Mouse (Mus musculus): ENCODE results near the gene Rassf3.

The Rassf3 gene

GRCm38 (mm10) chr10:121430764-121431540 is 45.2 kb downstream of the Rassf3 start:
- no peak for DNase-seq (ENCODE audit: extremely low spot score, low spot score)

DNA sequence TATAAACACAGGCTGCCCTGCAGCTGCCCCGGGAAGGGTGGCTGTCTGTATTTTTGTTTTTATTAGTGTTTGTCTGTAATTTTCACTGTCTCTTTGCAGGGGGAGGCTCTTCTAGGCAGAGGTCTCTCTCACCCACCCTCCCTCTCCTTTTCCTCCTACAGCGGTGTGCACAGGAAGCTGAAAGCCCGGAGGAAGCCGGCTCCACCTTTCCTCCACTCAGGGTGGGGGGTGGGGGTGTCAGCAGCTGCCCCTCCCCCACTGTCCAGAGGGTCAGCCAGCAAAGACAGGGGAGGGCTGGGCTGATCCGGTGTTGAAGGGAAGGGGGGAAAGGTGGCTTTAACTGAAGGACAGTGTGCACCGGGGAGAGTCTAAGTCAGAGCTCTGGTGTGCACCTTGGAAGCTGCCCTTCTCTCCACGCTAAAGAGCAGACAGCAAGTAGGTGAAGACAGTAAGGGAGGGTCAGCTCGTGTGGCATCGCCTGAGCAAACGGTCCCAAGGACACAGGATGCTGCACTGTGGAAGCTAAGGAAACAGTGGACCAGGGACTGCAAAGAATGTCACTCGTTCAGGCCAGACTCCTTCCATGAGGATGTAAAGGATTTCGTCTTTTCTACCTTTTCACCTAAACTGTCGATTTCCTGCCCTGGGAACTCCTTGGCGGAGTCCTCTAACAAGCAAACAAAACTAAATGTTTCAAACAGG is 46.0 kb downstream of the Rassf3 start:
- DNase-seq (ENCODE audit: extremely low spot score, low spot score), result no peak

DNA sequence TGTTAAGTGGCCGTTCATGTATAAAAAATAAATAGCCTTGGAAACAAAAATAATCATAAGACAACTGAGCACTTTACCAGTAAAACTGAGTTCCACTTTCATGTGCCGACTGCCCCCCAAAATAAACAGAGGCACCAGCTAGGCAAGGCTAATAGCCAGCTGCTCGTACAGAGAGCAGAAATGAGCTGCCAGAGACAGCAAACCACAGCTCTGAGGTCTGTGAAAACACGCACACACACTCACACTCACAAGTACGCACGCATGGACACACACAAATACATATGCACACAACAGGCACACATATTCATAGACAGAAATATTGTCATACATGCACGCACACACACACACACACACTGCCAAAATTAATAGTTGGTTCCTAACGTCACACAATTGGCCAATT is 46.6 kb downstream of the Rassf3 start:
- no peak for DNase-seq (ENCODE audit: extremely low spot score, low spot score)

DNA sequence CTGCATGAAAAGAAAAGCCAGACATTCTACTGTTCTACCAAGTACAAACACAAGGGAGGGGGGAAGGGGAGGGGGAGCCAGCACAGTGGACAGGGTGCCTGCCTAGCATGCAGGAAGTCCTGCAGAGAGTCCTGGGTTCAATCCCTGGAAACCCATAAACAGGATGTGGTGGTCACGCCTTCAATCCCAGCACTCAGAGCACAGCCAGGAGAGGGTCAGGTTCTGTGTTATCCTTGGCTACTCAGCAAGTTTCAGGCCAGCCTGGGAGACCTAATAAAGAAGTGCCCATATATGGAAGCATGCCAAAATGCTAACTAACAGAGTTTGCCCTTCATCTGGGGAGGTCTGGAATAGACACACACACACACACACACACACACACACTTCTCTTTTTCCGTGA is 47.1 kb downstream of the Rassf3 start:
- DNase-seq (ENCODE audit: extremely low spot score, low spot score), result no peak

GRCm38 (mm10) chr10:121428011-121428711 is 48.0 kb downstream of the Rassf3 start:
- DNase-seq (ENCODE audit: extremely low spot score, low spot score), result no peak

GRCm38 (mm10) chr10:121427136-121427535 is 49.0 kb downstream of the Rassf3 start:
- DNase-seq (ENCODE audit: extremely low spot score, low spot score), result no peak

DNA sequence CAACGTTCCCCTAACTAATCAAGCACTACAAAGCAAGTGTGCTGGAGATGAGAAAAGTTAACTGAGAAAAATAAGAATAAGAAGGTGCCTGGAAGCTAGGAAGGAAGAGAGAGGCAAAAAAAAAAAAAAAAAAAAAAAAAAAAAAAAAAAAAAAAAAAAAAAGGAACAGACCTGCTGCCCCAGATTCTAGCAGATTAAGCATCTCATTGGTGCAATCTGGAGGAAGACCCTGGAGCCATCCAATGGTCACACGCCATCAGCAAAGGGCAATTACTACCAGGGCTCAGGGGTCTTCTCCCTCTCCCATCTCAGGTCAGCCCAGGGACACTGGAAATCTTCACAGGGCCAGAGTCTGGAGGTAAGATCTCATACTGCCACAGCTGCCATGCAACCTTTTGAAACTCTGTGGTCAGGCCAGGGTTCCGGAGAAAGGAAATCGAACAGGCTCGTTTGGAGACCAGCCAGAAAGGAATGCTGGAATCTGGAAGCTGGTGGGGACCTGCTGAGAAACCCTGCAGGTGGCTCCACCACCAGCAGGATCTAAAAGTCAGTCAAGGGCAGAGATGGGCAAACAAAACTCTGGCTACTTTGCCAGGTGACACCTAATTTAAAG is 49.6 kb downstream of the Rassf3 start:
- DNase-seq (ENCODE audit: extremely low spot score, low spot score), result no peak

DNA sequence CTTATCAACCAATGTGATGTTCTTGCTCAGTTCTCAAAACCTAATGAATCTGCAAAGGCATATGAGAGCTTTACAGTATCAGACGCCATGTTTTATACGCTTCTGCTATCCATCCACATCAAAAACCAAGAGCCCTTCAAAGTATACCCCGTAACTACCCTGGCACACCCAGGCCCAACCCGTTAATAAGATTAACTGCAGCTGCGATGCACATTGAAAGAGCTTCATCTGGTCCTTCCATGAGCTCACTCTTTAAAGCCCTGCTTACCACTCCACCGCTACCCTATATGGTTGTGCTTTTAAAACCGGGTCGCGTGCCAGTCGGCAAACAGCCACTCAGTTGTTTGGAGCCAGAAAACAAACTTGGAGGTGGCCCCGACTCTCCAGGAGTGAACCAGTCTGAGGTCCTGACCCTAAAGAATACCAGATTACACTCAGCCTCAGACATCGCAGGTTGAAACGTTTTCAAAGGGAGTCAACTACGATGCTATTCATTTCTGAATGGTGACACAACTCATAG is 50.6 kb downstream of the Rassf3 start:
- no peak for DNase-seq (ENCODE audit: extremely low spot score, low spot score)

DNA sequence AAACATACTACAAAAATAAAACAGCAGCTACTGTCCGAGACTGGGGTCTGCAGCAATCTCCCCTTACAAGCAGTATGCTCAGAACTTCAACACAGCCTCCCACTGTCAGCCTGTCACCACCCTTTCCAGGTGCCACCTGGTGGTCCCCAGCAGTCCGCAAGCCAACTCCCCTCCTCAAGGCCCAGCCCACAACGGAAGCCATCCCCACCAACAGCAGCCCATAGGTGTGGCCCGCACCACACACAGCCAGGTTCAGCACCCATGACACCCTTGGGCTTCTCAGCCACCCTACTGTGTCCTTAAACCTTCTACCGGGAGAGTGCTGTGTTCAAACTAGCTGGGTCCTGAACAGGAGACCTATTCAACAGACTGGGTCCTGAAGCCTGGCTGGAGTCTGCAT is 51.1 kb downstream of the Rassf3 start:
- DNase-seq (ENCODE audit: extremely low spot score, low spot score), result no peak

DNA sequence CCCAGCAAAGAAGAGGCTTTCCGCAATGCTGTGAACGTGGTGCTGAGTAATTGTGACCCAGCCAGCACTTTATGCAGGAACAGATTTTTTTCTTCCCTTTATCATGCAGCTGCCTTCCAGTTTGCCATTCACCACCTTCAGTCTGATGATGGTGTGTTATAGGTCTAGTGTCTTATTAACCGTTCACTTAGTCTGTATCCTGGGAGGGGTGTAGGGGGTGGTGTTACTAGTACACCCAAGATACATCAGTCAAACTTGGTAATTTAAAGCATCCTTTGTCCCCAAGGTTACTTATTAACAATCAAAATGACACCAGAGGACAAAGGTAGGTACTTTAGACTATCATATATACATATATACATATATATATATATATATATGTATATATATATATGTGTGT is 51.7 kb downstream of the Rassf3 start:
- DNase-seq (ENCODE audit: extremely low spot score, low spot score), result no peak

GRCm38 (mm10) chr10:121423541-121424349 is 52.4 kb downstream of the Rassf3 start:
- no peak for DNase-seq (ENCODE audit: extremely low spot score, low spot score)

DNA sequence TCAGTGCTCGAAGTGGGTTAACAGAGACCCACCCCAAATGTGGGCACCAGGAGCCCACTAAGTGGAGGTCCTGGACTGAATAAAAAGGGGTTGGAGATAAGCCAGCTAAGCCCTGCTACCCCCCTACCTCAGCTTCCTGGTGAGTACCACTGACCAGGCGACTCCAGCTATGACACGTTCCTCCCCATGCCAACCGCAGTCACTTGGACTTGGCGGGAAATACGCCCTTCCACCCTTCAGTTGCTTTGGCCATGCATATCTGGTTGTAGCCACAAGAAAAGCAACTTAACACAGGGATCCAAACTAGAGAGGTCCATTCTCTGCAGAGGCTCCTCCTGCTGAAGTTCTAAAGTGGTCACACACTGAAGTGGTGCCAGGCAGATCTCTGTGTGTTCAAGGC is 53.9 kb downstream of the Rassf3 start:
- no peak for DNase-seq (ENCODE audit: extremely low spot score, low spot score)

- DNase-seq (ENCODE audit: extremely low spot score, low spot score), result no peak
Observed at GRCm38 (mm10) chr10:121421657-121422290, 54.4 kb downstream of the Rassf3 start.

DNA sequence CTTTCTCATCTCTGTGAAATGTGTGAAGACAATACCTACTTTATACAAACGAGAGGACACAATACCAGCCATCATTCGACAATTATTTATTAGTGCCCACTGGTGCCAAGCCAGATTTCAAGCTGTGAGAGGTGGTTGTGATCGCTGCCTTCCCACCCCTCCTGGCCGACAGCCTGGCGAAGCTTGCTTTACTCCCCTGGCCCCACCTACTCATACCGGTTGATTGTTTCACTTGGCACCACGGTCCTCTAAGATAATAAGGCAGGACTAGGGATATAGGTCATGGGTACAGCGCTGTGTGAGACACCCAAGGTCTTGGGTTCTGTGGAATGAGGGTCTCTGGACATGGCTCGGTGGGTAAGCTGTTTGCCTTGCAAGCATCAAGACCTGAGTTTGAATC is 55.1 kb downstream of the Rassf3 start:
- no peak for DNase-seq (ENCODE audit: extremely low spot score, low spot score)

GRCm38 (mm10) chr10:121419640-121420470 is 56.3 kb downstream of the Rassf3 start:
- DNase-seq (ENCODE audit: extremely low spot score, low spot score), result no peak

- no peak for DNase-seq (ENCODE audit: extremely low spot score, low spot score)
Observed at GRCm38 (mm10) chr10:121418835-121419234, 57.3 kb downstream of the Rassf3 start.

- no peak for DNase-seq (ENCODE audit: extremely low spot score, low spot score)
Observed at GRCm38 (mm10) chr10:121414127-121414526, 62.0 kb downstream of the Rassf3 start.

DNA sequence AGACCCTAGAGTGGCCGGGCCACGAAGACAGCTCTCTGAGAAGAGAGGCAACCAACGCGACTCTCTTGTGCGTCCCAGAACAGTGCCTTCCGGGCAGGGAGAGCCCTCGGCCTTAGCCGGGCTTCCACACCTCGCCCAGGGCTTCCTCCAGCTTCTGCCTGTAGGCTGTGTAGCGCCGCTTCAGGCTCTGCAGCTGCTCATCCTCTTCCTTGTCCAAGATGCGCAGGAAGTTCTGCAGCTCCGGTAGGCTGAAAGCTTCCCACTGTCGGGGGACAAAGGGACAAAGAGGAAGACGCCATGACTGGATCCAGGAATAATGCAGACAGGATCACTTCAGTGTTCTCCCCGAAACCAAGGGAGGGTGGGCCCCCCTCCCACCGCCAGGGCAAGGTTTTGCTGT is 63.3 kb downstream of the Rassf3 start:
- DNase-seq (ENCODE audit: extremely low spot score, low spot score), result no peak

DNA sequence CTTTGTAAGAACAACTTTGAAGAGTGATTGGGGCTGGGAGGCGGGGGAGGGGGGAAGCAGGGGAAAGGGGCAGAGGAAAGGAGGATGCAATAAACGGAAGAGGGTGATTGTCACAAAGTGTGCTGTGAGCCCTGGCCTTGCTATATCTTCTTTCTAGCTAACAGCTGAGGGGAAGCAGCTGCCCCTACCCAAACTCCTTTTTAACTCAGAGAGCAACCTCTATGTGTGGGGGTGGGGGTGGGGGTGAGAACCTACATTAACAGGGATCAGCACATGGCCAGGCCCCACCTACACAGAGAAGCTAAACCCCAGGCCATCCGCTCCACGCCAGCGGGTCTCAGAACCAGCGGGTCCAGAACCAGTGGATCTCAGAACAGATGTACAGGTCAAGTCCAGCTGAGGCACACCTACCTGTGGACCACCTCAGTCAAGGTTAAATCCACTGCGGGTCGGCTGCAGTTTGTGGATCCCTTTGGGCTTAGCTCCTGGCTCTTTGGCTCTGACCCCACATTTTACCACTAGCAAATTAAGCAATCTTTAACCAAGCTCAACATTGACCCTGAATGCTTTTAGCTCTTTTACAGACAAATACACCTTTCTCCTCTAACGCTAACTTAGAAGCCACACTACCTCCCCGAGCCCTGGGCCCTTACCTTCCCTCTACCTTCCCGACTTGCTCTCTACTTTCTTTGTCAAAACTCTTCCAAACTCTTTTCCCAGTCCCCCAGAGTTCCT is 64.3 kb downstream of the Rassf3 start:
- no peak for DNase-seq (ENCODE audit: extremely low spot score, low spot score)
